Mouse (Mus musculus): Measurements from ENCODE around the gene Rbfox1.

DNA sequence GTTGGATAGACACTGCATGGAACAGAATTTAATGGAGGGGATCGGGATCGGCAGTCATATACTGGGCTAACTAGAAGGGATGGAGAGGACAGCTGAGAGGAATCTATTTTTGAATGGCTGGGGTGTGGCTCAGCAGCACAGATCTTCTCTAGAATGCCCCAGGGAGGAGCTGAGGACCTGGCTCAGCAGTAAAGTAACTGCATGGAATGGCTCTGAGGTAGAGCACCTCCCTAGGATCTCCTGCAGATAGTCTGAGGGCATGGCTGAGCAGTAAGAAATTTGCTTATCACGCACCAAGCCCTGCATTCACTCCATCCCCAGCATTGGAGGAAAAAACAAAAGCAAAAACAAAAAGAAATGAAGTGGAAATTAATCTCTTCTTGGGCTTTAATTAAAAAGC lies 225.0 kb downstream of the Rbfox1 start:
- TF ChIP-seq CTCF (IDR thresholded peaks at IDR 0.05; ENCODE audit: control insufficient read depth, insufficient read depth, insufficient read length) (no peak), MYOD1 (IDR thresholded peaks at IDR 0.05; ENCODE audit: control insufficient read depth, insufficient read length, low read depth) (no peak), USF1 (IDR thresholded peaks at IDR 0.05; ENCODE audit: low read depth) (no peak), MAX (IDR thresholded peaks at IDR 0.05) (no peak), MYOG (IDR thresholded peaks at IDR 0.05; ENCODE audit: control insufficient read depth, extremely low read depth, insufficient read length) (no peak), CEBPB (IDR thresholded peaks at IDR 0.05; ENCODE audit: low read depth) (no peak), FOSL1 (IDR thresholded peaks at IDR 0.05; ENCODE audit: insufficient read depth, low read length, poor library complexity, severe bottlenecking) (no peak)

All from C2C12 (cell line).